ENCODE assay signal across 13 mouse cellular contexts in the genomic region with DNA sequence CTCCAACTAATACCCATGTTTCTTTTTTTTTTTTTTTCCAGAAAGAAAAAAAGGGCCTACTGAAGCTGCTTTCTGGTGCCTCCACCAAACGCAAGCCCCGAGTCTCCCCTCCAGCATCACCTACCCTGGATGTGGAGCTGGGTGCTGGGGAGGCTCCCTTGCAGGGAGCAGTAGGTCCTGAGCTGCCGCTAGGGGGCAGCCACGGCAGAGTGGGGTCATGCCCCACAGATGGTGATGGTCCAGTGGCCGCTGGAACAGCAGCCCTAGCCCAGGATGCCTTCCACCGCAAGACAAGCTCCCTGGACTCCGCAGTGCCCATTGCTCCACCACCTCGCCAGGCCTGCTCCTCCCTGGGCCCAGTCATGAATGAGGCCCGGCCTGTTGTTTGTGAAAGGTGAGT.
A peak's percentile ranks its signal among the peaks of the same experiment; 100 is the strongest.
DNase-seq lines count a peak whose midpoint lies in the region; TF ChIP-seq lines count a peak whose summit lies in the region.
"Had no signal": no experiment of that assay in that cellular context is flagged by ENCODE, and none has a peak within 500 bp of the region (broad histone marks: within the 10 kb centered on the region; RNA-seq: fewer than 3 reads in every experiment).

No protein-coding gene starts in this region.

- DNase-seq in cerebellum, postnatal 14 days: peak; percentile 7 to 21
- DNase-seq in cerebellum, adult 18-20 months: no peak
- no peak for DNase-seq in left cerebral cortex, adult 2 months (ENCODE audit: extremely low spot score in 1 of 2, low spot score in 2 of 2)
- no peak for DNase-seq in left cerebral cortex, postnatal 4 days
- DNase-seq in A20 (ENCODE audit: low read depth, low spot score) (peak; percentile 56), adipocyte (ENCODE audit: low spot score) (no peak)
- DNase-seq in spleen, postnatal 36 days (ENCODE audit: low spot score in 2 of 2): no peak
- DNase-seq: adrenal gland, adult 2 months; B cell, adult 2 months; heart, adult 18-20 months; spleen, adult 18-20 months had no signal

- no peak for TF ChIP-seq POLR2A in embryonic fibroblast, embryonic 13.5 days (IDR thresholded peaks at IDR 0.05; ENCODE audit: low read depth, low read length)

- TF ChIP-seq CTCF in left cerebral cortex, adult 2 months (IDR thresholded peaks at IDR 0.05): peak; percentile 25
- TF ChIP-seq CTCF in embryonic fibroblast, embryonic 13.5 days (IDR thresholded peaks at IDR 0.05; ENCODE audit: borderline replicate concordance, insufficient read depth, low read length): 0 out of 2 replicates have a peak, but pooled peaks have one; percentile 13

- no peak overlapping the region for H3K4me3 ChIP-seq in left cerebral cortex, adult 2 months
- no peak overlapping the region for H3K4me3 ChIP-seq in embryonic fibroblast, embryonic 13.5 days (ENCODE audit: insufficient read depth, low read length)
- H3K4me3 ChIP-seq: neural tube, embryonic 15.5 days had no signal

- H3K4me1 ChIP-seq in embryonic fibroblast, embryonic 13.5 days (ENCODE audit: control insufficient read depth, insufficient read depth, low read length): peaks cover 6% of the 10 kb centered on the region; the same call in 1 of the 2 replicates

- intact Hi-C loops in left cerebral cortex, adult 2 months (cut with DNase I): no loop called here
- intact Hi-C loops in left cerebral cortex, postnatal 4 days (cut with DNase I): no loop called here

- H3K27ac ChIP-seq in left cerebral cortex, adult 2 months: no peak overlapping the region
- H3K27ac ChIP-seq in embryonic fibroblast, embryonic 13.5 days (ENCODE audit: insufficient read depth, low read length): no peak overlapping the region

Comparison
In these comparisons a context has a peak if more than half of its experiments do, and no peak if none do; other contexts are left out.
1. DNase-seq: peak in cerebellum, postnatal 14 days (2 of 2) and A20 (single experiment); none in cerebellum, adult 18-20 months (0 of 2), left cerebral cortex, adult 2 months (0 of 2), left cerebral cortex, postnatal 4 days (single experiment), spleen, postnatal 36 days (0 of 2) and adipocyte (single experiment).